Mouse (Mus musculus) spleen, adult 2 months (tissue): ENCODE measurements around the gene D17Wsu92e. TPM values are rescaled to one million over a fixed set of nuclear protein-coding genes. Genes with fewer than 3 reads are reported as not detected.

Experiments used
- DNase-seq, 2 experiments: peaks; one replicate each; pipeline versions ENCODE4 v3.0.0 to v3.0.0-alpha.2; 2012 to 2021; ENCODE audit warnings: low spot score in 2 of 2, low read depth in 1 of 2
- H3K27ac ChIP-seq: fragments of 200-500 bp; 2 replicates; pipeline ENCODE4 v1.5.1; 2012; ENCODE audit warnings: low read length, inconsistent platforms; ENCODE audit not compliant: insufficient read depth
- H3K27me3 ChIP-seq: fragments of 200-500 bp; 2 replicates; pipeline ENCODE4 v1.6.1; 2012; ENCODE audit warnings: mild to moderate bottlenecking, moderate library complexity, low read length, inconsistent platforms; ENCODE audit not compliant: control insufficient read depth, insufficient read depth
- H3K36me3 ChIP-seq: fragments of 200-500 bp; 2 replicates; pipeline ENCODE4 v1.6.1; 2012; ENCODE audit warnings: mild to moderate bottlenecking, low read length, inconsistent platforms; ENCODE audit not compliant: control insufficient read depth, insufficient read depth
- H3K4me1 ChIP-seq: fragments of 200-500 bp; 2 replicates; pipeline ENCODE4 v1.6.1; 2011; ENCODE audit warnings: inconsistent platforms; ENCODE audit not compliant: control insufficient read depth, insufficient read depth, insufficient read length
- H3K4me3 ChIP-seq: fragments of 200-500 bp; 2 replicates; pipeline ENCODE4 v1.5.1; 2011; ENCODE audit warnings: mild to moderate bottlenecking, inconsistent platforms; ENCODE audit not compliant: insufficient read depth, insufficient read length; ENCODE audit errors: extremely low read depth
- CTCF ChIP-seq: fragments of 200-500 bp; IDR thresholded peaks from 2 replicates; pipeline ENCODE4 v1.5.1; 2011; ENCODE audit warnings: mild to moderate bottlenecking, inconsistent platforms; ENCODE audit not compliant: insufficient read depth, insufficient read length, insufficient replicate concordance; ENCODE audit errors: extremely low read depth
- POLR2A ChIP-seq: fragments of 200-500 bp; IDR thresholded peaks from 2 replicates; pipeline ENCODE4 v1.6.1; 2011; ENCODE audit warnings: low read depth, low read length, inconsistent platforms
- WGBS: fragments of 180-500 bp; shearing (Covaris S2); methylation state at CpG from one replicate; pipeline ENCODE4 v1.1.7; 2018; 5-methylcytosine and 5-hydroxymethylcytosine counted together
- polyA plus RNA-seq: library from polyadenylated mRNA; depleted of rRNA; stranded (reverse); fragments of >200 nt; gene quantifications from 2 replicates; pipeline ENCODE4 v1.2.3, GENCODE M21; 2012; rRNA removed

Gene D17Wsu92e
- polyA plus RNA-seq: 63.8 and 64.6 TPM in 2 replicates

DNA sequence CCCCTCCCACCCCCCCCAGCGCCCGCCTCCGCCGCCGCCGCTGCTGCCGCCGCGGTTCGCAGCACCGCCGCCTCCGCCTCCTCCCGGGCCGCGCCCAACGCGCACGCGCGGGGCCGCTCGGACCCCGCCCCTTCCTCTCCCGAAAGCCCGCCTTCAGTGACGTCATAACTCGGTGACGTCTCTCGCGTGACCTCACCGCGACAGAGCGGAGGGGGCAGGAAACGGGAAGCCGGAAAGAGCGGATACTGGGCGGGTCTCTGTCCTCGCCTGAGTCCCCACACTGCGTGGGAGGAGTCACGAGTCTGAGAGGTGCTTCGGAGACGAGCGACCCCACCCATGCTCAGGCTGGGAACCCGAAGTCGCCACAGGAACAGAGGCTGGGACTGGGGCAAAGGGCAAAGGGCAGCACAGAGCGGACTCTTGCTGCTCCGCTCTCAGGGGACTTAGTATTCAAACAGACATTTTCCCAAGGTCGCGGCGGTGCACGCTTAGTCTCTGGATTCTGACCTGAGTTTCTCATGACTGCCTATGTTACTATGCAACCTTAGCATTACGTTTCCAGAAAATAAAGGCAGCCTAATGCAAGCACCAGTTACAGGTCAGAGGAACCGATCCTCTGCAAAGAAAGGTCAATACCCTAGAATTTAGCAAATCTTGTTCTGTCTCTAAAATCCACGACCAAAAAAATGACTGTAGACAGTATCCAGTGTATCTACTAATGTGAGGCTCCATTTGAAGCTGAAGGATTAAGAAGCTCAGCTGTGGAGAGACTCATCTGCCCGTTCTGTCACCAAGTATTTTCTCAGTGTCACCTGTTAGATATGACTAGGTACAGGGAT lies at the start of gene D17Wsu92e:
Gene D17Wsu92e (minus strand): TSS at position 81 of the 839 bp plus-strand sequence.
- peak; percentile 98 for DNase-seq
- Histone ChIP-seq H3K27me3 (no peaks in the 10 kb centered on the region), H3K36me3 (no peaks in the 10 kb centered on the region), H3K27ac (peak within 1 kb of the TSS; percentile 97), H3K4me1 (peaks cover 18% of the 10 kb centered on the region; the same call in 1 of the 2 replicates), H3K4me3 (peak within 1 kb of the TSS; percentile 88)
- TF ChIP-seq POLR2A (peak; percentile 94), CTCF (no peak)
- WGBS: 2% methylated on average over 41 of the region's 56 CpGs

DNA sequence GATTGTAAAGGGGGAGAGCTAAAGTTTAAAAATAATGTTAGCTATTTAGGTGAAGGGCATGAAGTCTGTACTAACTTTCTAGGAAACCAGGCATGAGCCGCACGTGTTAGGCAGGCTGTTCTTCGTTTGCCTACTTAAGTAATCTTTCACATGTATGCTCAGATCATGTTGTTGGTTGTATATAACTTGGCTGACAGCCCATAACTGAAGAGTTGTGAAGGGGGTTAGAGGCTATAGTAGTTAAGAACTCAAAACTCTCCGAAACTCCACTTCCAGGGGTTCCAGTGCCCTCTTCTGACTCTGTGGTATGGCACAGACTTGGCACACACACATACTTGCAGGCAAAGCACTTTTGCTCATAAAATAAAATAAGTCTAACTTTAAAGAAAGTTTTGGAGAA lies 46.3 kb upstream of the D17Wsu92e start:
- H3K27ac ChIP-seq: no peak overlapping the region
- H3K4me1 ChIP-seq: no peaks in the 10 kb centered on the region
- WGBS: 86% methylated on average over 4 of the region's 4 CpGs
- H3K4me3 ChIP-seq: no peak overlapping the region
- H3K36me3 ChIP-seq: no peaks in the 10 kb centered on the region
- H3K27me3 ChIP-seq: no peaks in the 10 kb centered on the region
- DNase-seq: no peak
- TF ChIP-seq CTCF (no peak), POLR2A (no peak)

GRCm38 (mm10) chr17:27865461-27865860 lies 45.0 kb upstream of the D17Wsu92e start:
- Histone ChIP-seq H3K27me3 (no peaks in the 10 kb centered on the region), H3K36me3 (no peaks in the 10 kb centered on the region), H3K27ac (no peak overlapping the region), H3K4me3 (no peak overlapping the region), H3K4me1 (no peaks in the 10 kb centered on the region)
- no peak for TF ChIP-seq POLR2A
- TF ChIP-seq CTCF: no peak
- WGBS: 90% methylated on average over 2 of the region's 2 CpGs
- DNase-seq: no peak

GRCm38 (mm10) chr17:27859131-27859530 lies 38.7 kb upstream of the D17Wsu92e start:
- 93% methylated on average over 2 of the region's 2 CpGs for WGBS
- Histone ChIP-seq H3K27me3 (peaks cover 8% of the 10 kb centered on the region), H3K4me1 (no peaks in the 10 kb centered on the region; the same call in 1 of the 2 replicates), H3K4me3 (no peak overlapping the region), H3K36me3 (no peaks in the 10 kb centered on the region), H3K27ac (no peak overlapping the region)
- DNase-seq: no peak
- TF ChIP-seq POLR2A (no peak), CTCF (no peak)

DNA sequence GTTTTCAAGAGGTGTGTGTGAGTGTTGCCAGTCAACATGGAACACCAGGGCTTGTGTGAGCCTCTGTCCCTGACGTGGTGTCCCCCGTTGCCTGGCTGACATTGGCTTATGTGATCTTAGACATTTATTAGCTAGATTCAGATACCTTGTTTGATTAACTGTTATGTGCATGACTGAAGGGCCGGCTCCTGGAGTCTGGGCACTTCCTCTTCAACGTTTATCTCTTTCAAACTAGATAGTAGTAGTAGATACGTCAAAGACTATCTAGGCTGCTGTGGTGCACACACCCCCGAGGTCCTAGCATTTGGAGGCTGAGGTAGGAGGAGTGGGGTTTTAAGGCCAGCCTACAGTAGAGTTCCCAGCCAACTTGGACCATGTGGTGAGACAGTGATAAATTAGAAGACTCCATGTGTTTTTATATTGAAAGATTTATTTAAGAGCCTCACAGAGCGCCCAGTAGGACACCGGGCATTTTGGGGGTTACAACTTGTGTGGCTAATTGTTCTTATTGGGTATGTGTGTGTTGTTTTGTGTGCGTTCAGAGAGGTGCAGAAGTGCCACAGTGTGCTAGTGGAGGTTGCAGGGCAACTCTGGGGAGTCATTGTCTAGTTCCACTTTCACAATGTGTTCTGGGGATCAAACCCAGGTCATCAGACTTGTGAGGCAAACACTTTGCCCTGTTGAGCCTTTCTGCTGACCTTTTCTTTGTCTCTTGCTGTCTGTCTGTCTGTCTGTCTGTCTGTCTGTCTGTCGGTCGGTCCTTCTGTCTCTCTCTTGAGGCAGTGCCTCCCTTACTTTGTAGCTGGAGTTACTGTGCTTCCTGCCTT lies 37.4 kb upstream of the D17Wsu92e start:
- Histone ChIP-seq H3K4me3 (no peak overlapping the region), H3K36me3 (no peaks in the 10 kb centered on the region; the same call in 1 of the 2 replicates), H3K4me1 (no peaks in the 10 kb centered on the region; the same call in 1 of the 2 replicates), H3K27ac (no peak overlapping the region), H3K27me3 (peaks cover 8% of the 10 kb centered on the region)
- 42% methylated on average over 11 of the region's 11 CpGs for WGBS
- TF ChIP-seq CTCF (no peak), POLR2A (no peak)
- DNase-seq: no peak

DNA sequence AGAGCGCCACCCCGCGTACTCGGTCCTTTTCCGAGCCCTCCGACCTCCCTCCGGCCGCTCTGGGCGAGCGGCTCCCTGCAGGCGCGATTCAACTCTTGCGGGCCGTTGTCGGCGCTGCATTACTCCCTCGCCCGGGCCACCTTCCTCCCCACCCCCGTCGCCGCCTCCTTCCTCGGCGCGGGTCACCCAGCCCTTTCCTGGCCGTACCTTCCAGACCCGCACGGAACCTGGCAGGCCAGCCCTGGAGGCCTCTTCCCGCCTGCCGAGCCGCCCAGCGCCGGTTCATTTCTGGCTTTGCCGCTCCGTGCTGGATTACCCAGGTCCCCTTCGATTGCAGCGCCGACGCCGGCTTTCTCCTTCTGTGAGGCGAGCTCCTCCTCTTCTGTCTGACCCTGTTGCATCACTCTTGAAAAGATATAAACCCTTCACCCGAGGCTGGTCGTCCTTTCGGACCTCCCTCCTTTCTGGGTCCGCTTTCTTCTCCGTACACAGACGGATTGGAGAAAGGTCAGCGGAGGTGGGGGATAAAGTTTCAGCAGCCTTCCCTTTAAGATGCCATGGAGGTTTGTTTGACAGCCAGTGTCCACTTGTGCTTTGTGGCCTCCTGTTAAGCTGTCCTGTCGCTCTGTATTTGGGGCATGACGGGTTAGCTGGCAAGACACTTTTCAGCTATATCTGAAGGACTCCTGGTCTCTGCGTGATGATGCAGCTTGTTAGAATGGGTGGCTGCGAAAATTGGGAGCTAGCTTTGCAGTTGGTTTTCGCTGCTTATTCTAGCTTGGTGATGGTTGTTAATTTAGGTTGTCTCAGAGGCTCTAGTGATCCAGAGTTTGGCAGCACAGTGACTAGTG lies 36.6 kb upstream of the D17Wsu92e start:
- Histone ChIP-seq H3K27ac (no peak overlapping the region; the same call in 1 of the 2 replicates), H3K27me3 (peaks cover 8% of the 10 kb centered on the region), H3K4me3 (peak overlapping the region; percentile 91), H3K4me1 (no peaks in the 10 kb centered on the region; the same call in 1 of the 2 replicates), H3K36me3 (peaks cover 1% of the 10 kb centered on the region; the same call in 1 of the 2 replicates)
- peak in 1 of 2 experiments; percentile 16 for DNase-seq
- no peak for TF ChIP-seq CTCF
- no peak for TF ChIP-seq POLR2A
- 3% methylated on average over 52 of the region's 52 CpGs for WGBS
